Mouse (Mus musculus) cerebellum, adult 18-20 months (tissue): Measurements from ENCODE around the gene Aspm.
"Not testable (repeated sequence)": the region's sequence is repeated elsewhere in the genome, so short reads cannot be mapped to it uniquely, and the experiment has no call there.

Experiments used
- DNase-seq, 2 experiments: peaks; one replicate each; pipeline ENCODE4 v3.0.0; 2021

Aspm gene

DNA sequence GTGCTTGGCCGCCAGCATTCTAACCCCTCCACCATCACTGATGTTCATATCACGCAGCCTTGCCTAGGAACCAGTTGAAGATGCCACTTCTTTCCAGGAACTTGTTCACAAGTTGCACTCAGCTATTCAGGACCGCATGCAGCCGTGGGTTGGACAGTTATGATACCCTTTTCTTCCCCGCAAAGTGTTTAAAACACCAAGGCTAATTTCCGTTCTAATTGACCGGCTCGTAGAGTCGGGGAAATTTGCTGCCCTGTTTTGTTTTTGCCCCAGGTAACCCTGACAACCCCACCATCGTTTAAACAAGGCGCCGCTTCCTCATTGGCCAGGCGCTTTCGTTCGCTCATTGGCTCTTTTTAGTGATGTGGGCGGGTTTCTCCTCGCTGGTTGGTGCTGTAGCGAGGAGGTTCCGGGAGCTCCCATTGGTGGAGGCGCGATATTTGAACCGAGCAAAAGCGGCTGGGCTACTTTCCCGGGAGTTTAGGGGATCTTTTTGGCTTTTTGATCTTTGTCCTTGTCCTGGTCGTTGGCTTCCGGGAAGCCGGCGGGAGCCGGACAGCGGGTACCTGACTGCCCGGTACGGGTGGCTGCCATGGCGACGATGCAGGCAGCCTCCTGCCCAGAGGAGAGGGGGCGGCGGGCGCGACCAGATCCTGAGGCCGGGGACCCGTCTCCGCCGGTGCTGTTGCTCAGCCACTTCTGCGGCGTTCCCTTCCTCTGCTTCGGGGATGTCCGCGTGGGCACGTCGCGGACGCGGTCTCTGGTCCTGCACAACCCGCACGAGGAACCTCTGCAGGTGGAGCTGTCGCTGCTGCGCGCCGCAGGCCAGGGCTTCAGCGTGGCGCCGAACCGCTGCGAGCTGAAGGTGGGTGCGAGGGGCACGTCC, at the start of gene Aspm:
Aspm (plus strand) TSS at position 433 of the 886 bp plus-strand sequence.
- peak; percentile 80 to 89 for DNase-seq

- DNase-seq: no peak
Observed at GRCm38 (mm10) chr1:139405766-139406165, 48.8 kb upstream of the Aspm start.

- DNase-seq: no peak
Observed at GRCm38 (mm10) chr1:139407701-139408100, 46.9 kb upstream of the Aspm start.

- not testable (repeated sequence) for DNase-seq
Observed at GRCm38 (mm10) chr1:139412365-139412764, 42.2 kb upstream of the Aspm start.

DNA sequence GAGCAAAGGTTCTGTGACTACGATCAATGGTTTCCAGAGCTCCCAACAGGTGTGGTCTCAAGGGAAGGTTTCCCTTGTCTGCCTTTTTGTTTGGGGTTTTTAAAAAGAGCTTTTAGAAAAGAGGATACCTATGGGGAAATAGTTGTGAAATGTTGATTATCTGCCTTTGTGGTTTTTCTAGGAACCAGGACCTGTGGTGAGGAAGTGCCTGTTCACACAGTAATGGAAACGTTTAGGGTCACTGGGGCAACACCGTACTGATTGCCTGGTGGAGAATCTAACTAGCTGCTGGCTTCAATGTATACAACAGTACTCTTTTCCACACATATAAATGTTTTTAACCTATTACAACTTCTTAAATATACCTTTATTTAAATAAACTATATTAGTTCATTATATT, 41.1 kb upstream of the Aspm start:
- DNase-seq: no peak

- DNase-seq: no peak
Observed at GRCm38 (mm10) chr1:139421521-139421874, 33.1 kb upstream of the Aspm start.

GRCm38 (mm10) chr1:139421875-139422791, 32.4 kb upstream of the Aspm start, which contains the start of gene Zbtb41:
TSS of gene Zbtb41 (plus strand) at chr1:139422288.
- peak; percentile 84 to 94 for DNase-seq

- peak; percentile 9 to 17 for DNase-seq
Observed at GRCm38 (mm10) chr1:139422941-139423340, 31.6 kb upstream of the Aspm start.

GRCm38 (mm10) chr1:139423931-139424330, 30.6 kb upstream of the Aspm start:
- DNase-seq: no peak

GRCm38 (mm10) chr1:139425006-139425405, 29.6 kb upstream of the Aspm start:
- DNase-seq: no peak

DNA sequence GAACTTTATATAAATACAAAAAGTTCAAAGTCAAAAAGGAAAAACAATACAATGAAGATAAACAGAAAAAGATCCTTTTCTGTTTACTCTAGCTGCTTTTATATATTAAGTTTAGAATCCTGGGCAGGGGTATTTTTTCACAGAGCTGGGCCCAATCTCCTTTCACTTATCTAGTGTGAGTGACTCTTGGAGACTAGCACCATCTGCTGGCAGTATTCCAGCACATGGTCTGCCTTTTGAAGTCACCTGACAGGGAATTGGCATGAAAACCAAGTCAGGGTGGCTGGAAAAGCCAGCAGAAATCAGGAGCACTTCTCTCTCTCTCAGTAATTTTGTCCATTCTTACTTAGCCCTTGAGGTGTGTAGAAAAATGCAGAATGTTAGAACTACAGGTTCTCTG, 16.2 kb upstream of the Aspm start:
- DNase-seq: peak in 1 of 2 experiments; percentile 14

GRCm38 (mm10) chr1:139443103-139443502, 11.5 kb upstream of the Aspm start:
- not testable (repeated sequence) for DNase-seq

DNA sequence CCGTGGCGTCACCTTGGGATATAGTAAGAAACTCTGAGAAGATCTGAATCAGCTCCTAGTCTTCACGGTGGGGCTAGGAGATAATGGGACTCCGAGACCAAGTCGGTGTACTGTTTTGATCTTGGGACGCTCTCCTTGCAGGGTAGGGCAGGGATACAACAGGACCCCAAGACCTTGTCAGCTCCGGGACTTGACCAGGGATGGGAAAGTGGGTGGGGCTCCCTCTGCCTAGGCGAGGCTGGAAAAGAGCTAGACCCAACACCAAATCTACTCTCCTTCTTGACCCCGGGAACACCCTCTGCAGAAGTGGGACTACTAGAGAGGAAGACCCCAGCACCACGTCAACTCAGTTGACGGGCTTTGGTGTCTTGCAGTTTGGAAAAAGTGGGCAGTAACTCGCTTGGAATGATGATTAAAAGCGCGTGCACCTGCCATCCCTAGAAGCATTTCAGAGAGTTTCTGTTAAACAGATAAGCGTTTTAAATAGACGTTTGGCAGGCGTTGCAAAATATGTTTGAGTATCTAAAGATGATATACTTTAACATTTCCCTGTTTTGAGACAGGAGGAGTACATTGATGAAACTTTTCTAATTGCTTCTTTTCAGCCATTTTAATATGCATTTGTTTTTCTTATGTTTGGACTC, 776 bp downstream of the Aspm start:
- DNase-seq: no peak

GRCm38 (mm10) chr1:139460807-139461206, 6.2 kb downstream of the Aspm start:
- no peak for DNase-seq

DNA sequence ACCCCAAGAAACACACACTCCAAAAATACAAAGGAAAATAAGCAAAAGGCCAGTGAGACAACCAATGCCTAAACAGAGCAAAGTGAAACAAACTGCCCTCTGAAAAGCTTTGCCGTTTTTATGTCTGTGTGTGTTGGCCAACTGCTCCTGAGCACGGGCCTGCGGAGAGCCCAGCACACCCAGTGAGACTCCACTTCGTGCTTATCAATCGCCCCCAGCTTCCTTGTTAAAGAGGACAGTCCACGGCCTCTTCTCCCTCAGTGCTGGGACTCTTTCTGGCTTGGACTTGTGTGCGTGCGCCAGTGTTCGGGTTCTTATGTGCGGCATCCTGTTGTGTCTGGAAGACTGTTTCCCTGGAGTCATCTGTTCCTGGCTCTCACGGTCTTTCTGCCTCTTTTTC, 11.4 kb downstream of the Aspm start:
- no peak for DNase-seq

- no peak for DNase-seq
Observed at GRCm38 (mm10) chr1:139478898-139479297, 24.3 kb downstream of the Aspm start.

DNA sequence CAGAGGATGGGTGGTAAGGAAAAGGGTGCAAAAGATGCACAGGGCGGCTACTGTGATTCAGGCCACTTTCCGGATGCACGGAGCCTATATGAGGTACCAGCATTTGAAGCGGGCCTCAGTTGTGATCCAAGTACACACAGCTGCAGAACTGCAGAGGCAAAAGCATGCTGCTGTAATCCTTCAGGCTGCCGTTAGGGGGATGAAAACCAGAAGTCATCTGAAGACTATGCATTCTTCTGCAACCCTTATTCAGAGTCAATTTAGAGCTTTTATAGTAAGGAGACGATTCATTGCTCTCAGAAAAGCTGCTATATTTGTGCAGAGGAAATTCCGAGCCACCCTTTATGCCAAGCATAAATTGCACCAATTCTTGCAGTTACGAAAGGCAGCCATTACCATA, 25.7 kb downstream of the Aspm start:
- DNase-seq: no peak

DNA sequence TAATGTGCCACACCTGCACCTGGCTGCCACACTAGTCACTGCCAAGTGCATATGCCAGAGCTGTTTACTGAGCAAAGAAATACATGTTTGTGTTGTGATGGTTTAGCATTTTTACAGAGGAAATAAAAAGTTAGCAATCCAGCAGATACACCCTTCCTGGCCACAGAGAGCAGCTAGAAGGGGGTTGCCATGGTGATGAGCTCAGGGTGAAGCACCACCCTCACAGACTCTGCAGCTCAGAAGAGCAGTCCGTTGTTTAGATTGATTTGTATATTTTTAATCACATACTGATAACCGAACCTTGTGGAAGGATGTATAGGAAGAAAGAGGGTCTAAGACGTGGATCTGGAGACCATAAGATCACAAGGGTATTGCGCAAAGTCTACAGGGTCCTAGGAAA, 26.6 kb downstream of the Aspm start:
- DNase-seq: no peak

GRCm38 (mm10) chr1:139494630-139495029, 40.1 kb downstream of the Aspm start:
- DNase-seq: no peak

- DNase-seq: no peak
Observed at GRCm38 (mm10) chr1:139495408-139495807, 40.8 kb downstream of the Aspm start.

- no peak for DNase-seq
Observed at GRCm38 (mm10) chr1:139496212-139496611, 41.6 kb downstream of the Aspm start.

DNA sequence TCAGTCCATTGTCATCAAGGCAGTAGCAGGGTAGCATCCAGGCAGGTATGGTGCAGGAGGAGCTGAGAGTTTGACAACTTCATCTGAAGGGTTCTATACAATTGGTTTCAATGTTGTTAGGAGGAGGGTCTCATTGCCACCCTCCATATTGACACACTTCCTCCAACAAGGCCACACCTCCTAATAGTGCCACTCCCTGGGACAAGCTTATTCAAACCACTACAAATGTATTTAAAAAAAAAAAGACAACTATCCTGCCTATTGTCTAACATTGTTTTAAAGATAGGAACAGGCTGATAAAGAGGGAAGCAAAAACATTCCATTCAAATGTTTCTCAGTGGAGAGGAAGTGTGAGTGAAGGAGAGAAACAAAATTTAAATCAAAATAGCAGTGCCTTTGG, 45.2 kb downstream of the Aspm start:
- DNase-seq: no peak

- no peak for DNase-seq
Observed at GRCm38 (mm10) chr1:139501258-139501752, 46.7 kb downstream of the Aspm start, which contains the start of gene F13b. TSS of gene F13b (plus strand) at chr1:139501702.
